Mouse (Mus musculus): ENCODE results near the gene Gtf3c5. TPM values are rescaled to one million over a fixed set of nuclear protein-coding genes. Genes with fewer than 3 reads are reported as not detected.

Gtf3c5 gene
- total and polyA plus RNA-seq, 2 experiments, result 2.9 to 7.8 TPM

GRCm38 (mm10) chr2:28524406-28524805 is 59.1 kb downstream of the Gtf3c5 start:
- no peaks in the 10 kb centered on the region for H3K36me3 ChIP-seq (ENCODE audit: control insufficient read depth, insufficient read depth, low read length)
- no peaks in the 10 kb centered on the region for H3K79me2 ChIP-seq (ENCODE audit: control insufficient read depth, insufficient read depth, low read length)
- H3K9ac ChIP-seq (ENCODE audit: low read depth, low read length), result no peak overlapping the region

GRCm38 (mm10) chr2:28523643-28524117 is 59.9 kb downstream of the Gtf3c5 start:
- H3K36me3 ChIP-seq (ENCODE audit: control insufficient read depth, insufficient read depth, low read length), result no peaks in the 10 kb centered on the region
- no peak overlapping the region for H3K9ac ChIP-seq (ENCODE audit: low read depth, low read length)
- DNase-seq (ENCODE audit: extremely low read depth, low read depth, low spot score), result peak; percentile 44
- H3K27ac ChIP-seq (replicated peaks; ENCODE audit: insufficient read depth, low read depth, low read length), result no peak overlapping the region
- TF ChIP-seq CTCF (IDR thresholded peaks at IDR 0.05; ENCODE audit: low read depth, low read length) (no peak), POLR2A (IDR thresholded peaks at IDR 0.05; ENCODE audit: extremely low read depth, insufficient read depth, low read length) (no peak)
- H3K4me1 ChIP-seq (ENCODE audit: control insufficient read depth, insufficient read depth, low read length), result no peaks in the 10 kb centered on the region; the same call in 1 of the 2 replicates
- H3K4me3 ChIP-seq (ENCODE audit: insufficient read depth, low read depth, low read length), result no peak overlapping the region
- no peaks in the 10 kb centered on the region for H3K27me3 ChIP-seq (ENCODE audit: control insufficient read depth, insufficient read depth, low read length)
- 21% methylated on average over 5 of the region's 5 CpGs for WGBS
- no peaks in the 10 kb centered on the region for H3K79me2 ChIP-seq (ENCODE audit: control insufficient read depth, insufficient read depth, low read length)

More at GRCm38 (mm10) chr2:28524406-28524805, 59.1 kb downstream of the Gtf3c5 start:
- no peaks in the 10 kb centered on the region for H3K27me3 ChIP-seq (ENCODE audit: control insufficient read depth, insufficient read depth, low read length)
- no peaks in the 10 kb centered on the region; the same call in 1 of the 2 replicates for H3K4me1 ChIP-seq (ENCODE audit: control insufficient read depth, insufficient read depth, low read length)
- H3K27ac ChIP-seq (replicated peaks; ENCODE audit: insufficient read depth, low read depth, low read length), result peak overlapping the region; percentile 50; the same call in 1 of the 2 replicates
- H3K4me3 ChIP-seq (ENCODE audit: insufficient read depth, low read depth, low read length), result no peak overlapping the region
- no peak for TF ChIP-seq CTCF (IDR thresholded peaks at IDR 0.05; ENCODE audit: low read depth, low read length)
- TF ChIP-seq POLR2A (IDR thresholded peaks at IDR 0.05; ENCODE audit: extremely low read depth, insufficient read depth, low read length), result no peak
- WGBS, result 75% methylated on average over 10 of the region's 10 CpGs
- DNase-seq (ENCODE audit: extremely low read depth, low read depth, low spot score), result no peak

- H3K4me3 ChIP-seq (ENCODE audit: insufficient read depth, low read depth, low read length), result no peak overlapping the region
- no peaks in the 10 kb centered on the region for H3K36me3 ChIP-seq (ENCODE audit: control insufficient read depth, insufficient read depth, low read length)
- TF ChIP-seq CTCF (IDR thresholded peaks at IDR 0.05; ENCODE audit: low read depth, low read length), result no peak
- TF ChIP-seq POLR2A (IDR thresholded peaks at IDR 0.05; ENCODE audit: extremely low read depth, insufficient read depth, low read length), result no peak
- DNase-seq (ENCODE audit: extremely low read depth, low read depth, low spot score), result no peak
- H3K4me1 ChIP-seq (ENCODE audit: control insufficient read depth, insufficient read depth, low read length), result no peaks in the 10 kb centered on the region; the same call in 1 of the 2 replicates
- H3K27me3 ChIP-seq (ENCODE audit: control insufficient read depth, insufficient read depth, low read length), result no peaks in the 10 kb centered on the region
- WGBS, result 43% methylated on average over 4 of the region's 4 CpGs
- no peaks in the 10 kb centered on the region for H3K79me2 ChIP-seq (ENCODE audit: control insufficient read depth, insufficient read depth, low read length)
- H3K9ac ChIP-seq (ENCODE audit: low read depth, low read length), result no peak overlapping the region
- H3K27ac ChIP-seq (replicated peaks; ENCODE audit: insufficient read depth, low read depth, low read length), result no peak overlapping the region
Observed at GRCm38 (mm10) chr2:28522166-28522565, 61.4 kb downstream of the Gtf3c5 start.

- TF ChIP-seq CTCF (IDR thresholded peaks at IDR 0.05; ENCODE audit: low read depth, low read length) (no peak), POLR2A (IDR thresholded peaks at IDR 0.05; ENCODE audit: extremely low read depth, insufficient read depth, low read length) (no peak)
- 88% methylated on average over 6 of the region's 6 CpGs for WGBS
- Histone ChIP-seq H3K79me2 (ENCODE audit: control insufficient read depth, insufficient read depth, low read length) (no peaks in the 10 kb centered on the region), H3K4me3 (ENCODE audit: insufficient read depth, low read depth, low read length) (no peak overlapping the region), H3K4me1 (ENCODE audit: control insufficient read depth, insufficient read depth, low read length) (no peaks in the 10 kb centered on the region; the same call in 1 of the 2 replicates), H3K27me3 (ENCODE audit: control insufficient read depth, insufficient read depth, low read length) (no peaks in the 10 kb centered on the region), H3K27ac (replicated peaks; ENCODE audit: insufficient read depth, low read depth, low read length) (no peak overlapping the region), H3K36me3 (ENCODE audit: control insufficient read depth, insufficient read depth, low read length) (no peaks in the 10 kb centered on the region), H3K9ac (ENCODE audit: low read depth, low read length) (no peak overlapping the region)
- no peak for DNase-seq (ENCODE audit: extremely low read depth, low read depth, low spot score)
Observed at GRCm38 (mm10) chr2:28521571-28522151, 61.9 kb downstream of the Gtf3c5 start.

GRCm38 (mm10) chr2:28520581-28520980 is 63.0 kb downstream of the Gtf3c5 start:
- 89% methylated on average over 5 of the region's 5 CpGs for WGBS
- no peak for DNase-seq (ENCODE audit: extremely low read depth, low read depth, low spot score)
- H3K36me3 ChIP-seq (ENCODE audit: control insufficient read depth, insufficient read depth, low read length), result no peaks in the 10 kb centered on the region
- H3K27me3 ChIP-seq (ENCODE audit: control insufficient read depth, insufficient read depth, low read length), result no peaks in the 10 kb centered on the region
- no peak overlapping the region for H3K9ac ChIP-seq (ENCODE audit: low read depth, low read length)
- H3K4me3 ChIP-seq (ENCODE audit: insufficient read depth, low read depth, low read length), result no peak overlapping the region
- no peak overlapping the region for H3K27ac ChIP-seq (replicated peaks; ENCODE audit: insufficient read depth, low read depth, low read length)
- TF ChIP-seq POLR2A (IDR thresholded peaks at IDR 0.05; ENCODE audit: extremely low read depth, insufficient read depth, low read length) (no peak), CTCF (IDR thresholded peaks at IDR 0.05; ENCODE audit: low read depth, low read length) (no peak)
- H3K79me2 ChIP-seq (ENCODE audit: control insufficient read depth, insufficient read depth, low read length), result no peaks in the 10 kb centered on the region
- no peaks in the 10 kb centered on the region; the same call in 1 of the 2 replicates for H3K4me1 ChIP-seq (ENCODE audit: control insufficient read depth, insufficient read depth, low read length)

GRCm38 (mm10) chr2:28518231-28518630 is 65.3 kb downstream of the Gtf3c5 start:
- DNase-seq (ENCODE audit: extremely low read depth, low read depth, low spot score), result no peak
- no peaks in the 10 kb centered on the region for H3K79me2 ChIP-seq (ENCODE audit: control insufficient read depth, insufficient read depth, low read length)
- H3K4me3 ChIP-seq (ENCODE audit: insufficient read depth, low read depth, low read length), result no peak overlapping the region
- no peaks in the 10 kb centered on the region for H3K36me3 ChIP-seq (ENCODE audit: control insufficient read depth, insufficient read depth, low read length)
- no peaks in the 10 kb centered on the region for H3K27me3 ChIP-seq (ENCODE audit: control insufficient read depth, insufficient read depth, low read length)
- peaks cover 4% of the 10 kb centered on the region for H3K4me1 ChIP-seq (ENCODE audit: control insufficient read depth, insufficient read depth, low read length)
- no peak overlapping the region for H3K9ac ChIP-seq (ENCODE audit: low read depth, low read length)
- TF ChIP-seq CTCF (IDR thresholded peaks at IDR 0.05; ENCODE audit: low read depth, low read length), result no peak
- TF ChIP-seq POLR2A (IDR thresholded peaks at IDR 0.05; ENCODE audit: extremely low read depth, insufficient read depth, low read length), result no peak
- no peak overlapping the region for H3K27ac ChIP-seq (replicated peaks; ENCODE audit: insufficient read depth, low read depth, low read length)
- WGBS, result 83% methylated on average over 2 of the region's 2 CpGs
